Mouse (Mus musculus): ENCODE measurements around the gene Bcl9l. TPM values are rescaled to one million over a fixed set of nuclear protein-coding genes. Genes with fewer than 3 reads are reported as not detected.
"Not testable (repeated sequence)": the region's sequence is repeated elsewhere in the genome, so short reads cannot be mapped to it uniquely, and the experiment has no call there.

Bcl9l gene
- polyA plus RNA-seq (2012; rRNA removed), result 42.2 and 50.3 TPM in 2 replicates

- 2% methylated on average over 31 of the region's 31 CpGs for WGBS
- H3K27ac ChIP-seq (ENCODE audit: insufficient read depth, low read length), result peak within 1 kb of the TSS; percentile 93
- no peaks in the 10 kb centered on the region for H3K36me3 ChIP-seq (ENCODE audit: control insufficient read depth, insufficient read depth, low read length)
- 0 out of 2 replicates have a peak, but pooled peaks cover 1% of the 10 kb centered on the region for H3K27me3 ChIP-seq (ENCODE audit: control insufficient read depth, insufficient read depth, low read length)
- peaks cover 29% of the 10 kb centered on the region for H3K4me1 ChIP-seq (ENCODE audit: control insufficient read depth, insufficient read depth, insufficient read length)
- DNase-seq (ENCODE audit: low read depth in 1 of 2, low spot score in 2 of 2), result peak; percentile 69 to 81
- TF ChIP-seq POLR2A (IDR thresholded peaks at IDR 0.05; ENCODE audit: low read depth, low read length) (peak; percentile 70), CTCF (IDR thresholded peaks at IDR 0.05; ENCODE audit: extremely low read depth, insufficient read depth, insufficient read length, insufficient replicate concordance) (peak; percentile 45; the same call in 1 of the 2 replicates)
- H3K4me3 ChIP-seq (ENCODE audit: extremely low read depth, insufficient read depth, insufficient read length), result peak within 1 kb of the TSS; percentile 94
Measured at GRCm38 (mm10) chr9:44482552-44482951, at the start of gene Bcl9l. Gene Bcl9l, plus strand, starts transcription at chr9:44482825.

GRCm38 (mm10) chr9:44435747-44436146 lies 46.9 kb upstream of the Bcl9l start:
- DNase-seq (ENCODE audit: low read depth in 1 of 2, low spot score in 2 of 2), result peak; percentile 35 to 58
- Histone ChIP-seq H3K4me1 (ENCODE audit: control insufficient read depth, insufficient read depth, insufficient read length) (peaks cover 10% of the 10 kb centered on the region), H3K27me3 (ENCODE audit: control insufficient read depth, insufficient read depth, low read length) (no peaks in the 10 kb centered on the region), H3K36me3 (ENCODE audit: control insufficient read depth, insufficient read depth, low read length) (no peaks in the 10 kb centered on the region), H3K27ac (ENCODE audit: insufficient read depth, low read length) (peak overlapping the region; percentile 22; the same call in 1 of the 2 replicates), H3K4me3 (ENCODE audit: extremely low read depth, insufficient read depth, insufficient read length) (no peak overlapping the region; the same call in 1 of the 2 replicates)
- WGBS, result 9% methylated on average over 6 of the region's 6 CpGs
- TF ChIP-seq CTCF (IDR thresholded peaks at IDR 0.05; ENCODE audit: extremely low read depth, insufficient read depth, insufficient read length, insufficient replicate concordance), result no peak
- no peak for TF ChIP-seq POLR2A (IDR thresholded peaks at IDR 0.05; ENCODE audit: low read depth, low read length)

GRCm38 (mm10) chr9:44440961-44441360 lies 41.7 kb upstream of the Bcl9l start, which contains the start of gene Foxr1:
Gene Foxr1, minus strand, starts transcription at chr9:44441136.
- 89% methylated on average over 19 of the region's 19 CpGs for WGBS
- no peak within 1 kb of the TSS for H3K27ac ChIP-seq (ENCODE audit: insufficient read depth, low read length)
- H3K4me3 ChIP-seq (ENCODE audit: extremely low read depth, insufficient read depth, insufficient read length), result no peak within 1 kb of the TSS
- TF ChIP-seq POLR2A (IDR thresholded peaks at IDR 0.05; ENCODE audit: low read depth, low read length) (no peak), CTCF (IDR thresholded peaks at IDR 0.05; ENCODE audit: extremely low read depth, insufficient read depth, insufficient read length, insufficient replicate concordance) (no peak)
- H3K4me1 ChIP-seq (ENCODE audit: control insufficient read depth, insufficient read depth, insufficient read length), result no peaks in the 10 kb centered on the region; the same call in 1 of the 2 replicates
- no peaks in the 10 kb centered on the region for H3K27me3 ChIP-seq (ENCODE audit: control insufficient read depth, insufficient read depth, low read length)
- DNase-seq (ENCODE audit: low read depth in 1 of 2, low spot score in 2 of 2), result no peak
- no peaks in the 10 kb centered on the region for H3K36me3 ChIP-seq (ENCODE audit: control insufficient read depth, insufficient read depth, low read length)

- not testable (repeated sequence) for DNase-seq (ENCODE audit: low read depth in 1 of 2, low spot score in 2 of 2); H3K4me1 ChIP-seq (ENCODE audit: control insufficient read depth, insufficient read depth, insufficient read length); H3K27me3 ChIP-seq (ENCODE audit: control insufficient read depth, insufficient read depth, low read length); H3K27ac ChIP-seq (ENCODE audit: insufficient read depth, low read length); H3K4me3 ChIP-seq (ENCODE audit: extremely low read depth, insufficient read depth, insufficient read length); H3K36me3 ChIP-seq (ENCODE audit: control insufficient read depth, insufficient read depth, low read length)
- WGBS, result 83% methylated on average over 7 of the region's 7 CpGs
Measured at GRCm38 (mm10) chr9:44444402-44445025, 38.1 kb upstream of the Bcl9l start.

GRCm38 (mm10) chr9:44450387-44450786 lies 32.2 kb upstream of the Bcl9l start:
- Histone ChIP-seq H3K4me3 (ENCODE audit: extremely low read depth, insufficient read depth, insufficient read length) (no peak overlapping the region), H3K27me3 (ENCODE audit: control insufficient read depth, insufficient read depth, low read length) (no peaks in the 10 kb centered on the region), H3K4me1 (ENCODE audit: control insufficient read depth, insufficient read depth, insufficient read length) (no peaks in the 10 kb centered on the region; the same call in 1 of the 2 replicates), H3K36me3 (ENCODE audit: control insufficient read depth, insufficient read depth, low read length) (no peaks in the 10 kb centered on the region), H3K27ac (ENCODE audit: insufficient read depth, low read length) (no peak overlapping the region)
- DNase-seq (ENCODE audit: low read depth in 1 of 2, low spot score in 2 of 2), result no peak
- no peak for TF ChIP-seq CTCF (IDR thresholded peaks at IDR 0.05; ENCODE audit: extremely low read depth, insufficient read depth, insufficient read length, insufficient replicate concordance)
- TF ChIP-seq POLR2A (IDR thresholded peaks at IDR 0.05; ENCODE audit: low read depth, low read length), result no peak

GRCm38 (mm10) chr9:44454132-44454890 lies 28.3 kb upstream of the Bcl9l start:
- Histone ChIP-seq H3K4me1 (ENCODE audit: control insufficient read depth, insufficient read depth, insufficient read length) (no peaks in the 10 kb centered on the region; the same call in 1 of the 2 replicates), H3K27ac (ENCODE audit: insufficient read depth, low read length) (no peak overlapping the region), H3K27me3 (ENCODE audit: control insufficient read depth, insufficient read depth, low read length) (no peaks in the 10 kb centered on the region), H3K36me3 (ENCODE audit: control insufficient read depth, insufficient read depth, low read length) (no peaks in the 10 kb centered on the region), H3K4me3 (ENCODE audit: extremely low read depth, insufficient read depth, insufficient read length) (no peak overlapping the region)
- peak; percentile 63 to 81 for DNase-seq (ENCODE audit: low read depth in 1 of 2, low spot score in 2 of 2)
- TF ChIP-seq CTCF (IDR thresholded peaks at IDR 0.05; ENCODE audit: extremely low read depth, insufficient read depth, insufficient read length, insufficient replicate concordance), result peak; percentile 98
- no peak for TF ChIP-seq POLR2A (IDR thresholded peaks at IDR 0.05; ENCODE audit: low read depth, low read length)
- WGBS, result 28% methylated on average over 14 of the region's 14 CpGs

GRCm38 (mm10) chr9:44454891-44455220 lies 27.8 kb upstream of the Bcl9l start, which contains the start of gene Upk2:
Gene Upk2, minus strand, starts transcription at chr9:44454976.
- 76% methylated on average over 4 of the region's 4 CpGs for WGBS

More at GRCm38 (mm10) chr9:44454891-44455220, 27.8 kb upstream of the Bcl9l start, which contains the start of gene Upk2:
- TF ChIP-seq CTCF (IDR thresholded peaks at IDR 0.05; ENCODE audit: extremely low read depth, insufficient read depth, insufficient read length, insufficient replicate concordance), result no peak
- no peak for TF ChIP-seq POLR2A (IDR thresholded peaks at IDR 0.05; ENCODE audit: low read depth, low read length)
- Histone ChIP-seq H3K36me3 (ENCODE audit: control insufficient read depth, insufficient read depth, low read length) (no peaks in the 10 kb centered on the region), H3K27ac (ENCODE audit: insufficient read depth, low read length) (no peak within 1 kb of the TSS), H3K4me1 (ENCODE audit: control insufficient read depth, insufficient read depth, insufficient read length) (no peaks in the 10 kb centered on the region; the same call in 1 of the 2 replicates), H3K27me3 (ENCODE audit: control insufficient read depth, insufficient read depth, low read length) (no peaks in the 10 kb centered on the region), H3K4me3 (ENCODE audit: extremely low read depth, insufficient read depth, insufficient read length) (no peak within 1 kb of the TSS)
- DNase-seq (ENCODE audit: low read depth in 1 of 2, low spot score in 2 of 2), result no peak

Data from spleen, adult 2 months (tissue).